ENCODE assay signal across 35 mouse cellular contexts in the genomic region with DNA sequence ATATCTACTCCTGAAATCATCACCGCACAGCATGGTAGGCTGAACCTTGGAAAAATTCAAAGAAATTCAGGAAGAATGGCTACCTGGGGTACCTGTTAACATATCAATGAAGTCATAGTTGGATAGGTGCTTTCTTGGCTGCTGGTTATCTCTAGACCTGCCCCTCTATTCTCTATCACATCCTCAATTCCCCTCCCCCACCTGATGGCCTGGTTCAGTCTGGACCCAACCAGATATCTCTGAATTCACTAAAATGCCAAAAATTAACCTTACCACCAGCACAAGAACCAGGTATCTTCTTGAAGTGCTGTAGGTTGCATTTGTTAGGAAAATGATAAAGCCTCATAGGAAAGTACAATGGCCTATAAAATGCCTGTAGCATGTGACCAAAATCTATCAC. TPM values are rescaled to one million over a fixed set of nuclear protein-coding genes. Genes with fewer than 3 reads are reported as not detected.
"Had no signal": no experiment of that assay in that cellular context is flagged by ENCODE, and none has a peak within 500 bp of the region (broad histone marks: within the 10 kb centered on the region; RNA-seq: fewer than 3 reads in every experiment).

No protein-coding gene starts in this region.

RNA-seq across cellular contexts. Expression of a gene that starts 1.3 kb away (rescaled TPM):
- total RNA-seq: common myeloid progenitor, adult 5-6 weeks; forebrain, postnatal 0 days; gastrocnemius, adult 18-20 months; gastrocnemius, adult 2 months; gastrocnemius, adult 8-10 months; gastrocnemius, postnatal 10 days; gastrocnemius, postnatal 14 days; gastrocnemius, postnatal 25 days; gastrocnemius, postnatal 36 days; gastrocnemius, postnatal 4 days; granulocyte monocyte progenitor cell, adult 5-6 weeks; heart, adult 18-20 months; heart, adult 2 months; heart, adult 8-10 months had no signal
- polyA plus RNA-seq: cortical plate, adult 2 months; embryonic facial prominence, embryonic 10.5 days; embryonic facial prominence, embryonic 11.5 days; embryonic facial prominence, embryonic 12.5 days; embryonic facial prominence, embryonic 13.5 days; embryonic facial prominence, embryonic 14.5 days; embryonic facial prominence, embryonic 15.5 days; erythroblast, embryonic 14.5 days; forebrain, embryonic 10.5 days; forebrain, embryonic 11.5 days; forebrain, embryonic 12.5 days; forebrain, embryonic 13.5 days; forebrain, embryonic 14.5 days; forebrain, embryonic 15.5 days; forebrain, embryonic 16.5 days; forebrain, postnatal 0 days; frontal cortex, adult 2 months; gonadal fat pad, adult 2 months; heart, adult 2 months; heart, embryonic 10.5 days; heart, embryonic 11.5 days; heart, embryonic 12.5 days; heart, embryonic 13.5 days had no signal
